Mouse (Mus musculus): ENCODE measurements around the gene Triap1.
"Not testable (repeated sequence)": the region's sequence is repeated elsewhere in the genome, so short reads cannot be mapped to it uniquely, and the experiment has no call there.

Gene Triap1

DNA sequence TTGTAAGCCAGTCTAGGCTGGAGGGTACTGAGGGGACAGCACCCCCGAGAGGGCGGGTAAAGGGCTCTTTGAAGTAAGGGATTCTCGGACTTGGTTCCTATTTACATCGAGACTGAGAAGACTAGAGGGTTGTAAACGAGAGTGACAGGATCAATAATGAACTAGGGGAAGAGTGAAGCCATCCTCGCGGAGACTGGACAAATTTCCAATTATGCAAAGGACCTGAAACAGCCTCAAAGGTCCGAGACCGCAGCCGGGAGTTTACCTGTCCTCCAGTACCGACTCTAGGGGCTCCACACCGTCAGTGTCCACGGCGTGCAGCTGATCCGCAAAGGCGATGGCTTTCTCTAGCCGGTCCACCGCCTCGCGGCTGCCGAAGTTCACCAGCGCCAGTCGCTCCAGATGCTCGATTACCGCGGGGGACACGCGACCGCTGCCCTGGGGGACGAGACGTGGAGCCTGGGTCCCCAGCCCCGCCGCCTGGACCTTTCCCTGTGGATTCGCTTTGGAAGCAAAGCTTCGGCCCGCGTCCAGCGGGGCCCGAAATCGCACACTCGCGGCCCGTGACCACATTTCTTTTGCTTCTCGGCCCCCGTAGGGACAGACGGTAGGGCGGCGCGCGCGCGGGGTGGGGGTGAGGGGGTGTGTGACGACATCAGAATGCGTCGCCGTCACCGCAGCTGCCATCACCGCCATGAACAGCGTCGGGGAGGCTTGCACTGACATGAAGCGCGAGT is at the start of gene Triap1, which contains the start of gene Gatc:
Triap1 (plus strand) TSS at position 649 of the 737 bp plus-strand sequence.
Gatc (minus strand) TSS at position 602 of the 737 bp plus-strand sequence.
- peak; percentile 87 to 88 for DNase-seq

DNA sequence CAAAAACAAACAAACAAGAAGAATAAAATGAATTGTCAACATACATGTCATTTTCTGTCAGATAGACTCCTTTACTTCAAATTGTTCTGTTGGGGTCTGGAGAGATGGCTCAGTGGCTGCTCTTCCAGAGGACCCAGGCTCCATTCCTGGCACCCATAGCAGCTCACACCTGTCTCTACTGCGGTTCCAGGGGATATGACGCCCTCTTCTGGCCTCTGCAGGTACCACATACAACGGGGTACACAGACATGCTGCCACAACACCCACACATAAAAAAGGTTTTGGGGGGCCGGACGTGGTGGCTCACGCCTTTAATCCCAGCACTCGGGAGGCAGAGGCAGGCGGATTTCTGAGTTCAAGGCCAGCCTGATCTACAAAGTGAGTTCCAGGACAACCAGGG is 46.9 kb upstream of the Triap1 start:
- DNase-seq: no peak

DNA sequence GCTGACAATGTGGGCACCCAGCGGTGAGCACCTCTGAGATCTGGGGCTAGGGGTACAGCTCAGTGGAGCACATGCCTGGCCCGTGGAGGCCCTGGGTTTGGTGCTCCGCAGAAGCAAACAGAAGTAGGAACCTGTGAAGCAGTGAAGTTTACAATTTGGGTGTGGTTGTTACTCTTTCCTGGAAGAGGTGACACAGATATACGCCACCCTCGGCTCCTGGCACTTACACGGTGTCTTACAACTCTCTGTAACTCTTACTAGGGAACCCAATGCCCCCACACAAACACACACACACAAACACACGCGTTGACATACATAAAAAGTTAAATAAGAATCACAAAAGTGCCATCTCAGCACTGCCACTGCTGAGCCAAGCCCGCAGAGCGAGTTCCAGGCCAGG is 44.7 kb upstream of the Triap1 start:
- no peak for DNase-seq

DNA sequence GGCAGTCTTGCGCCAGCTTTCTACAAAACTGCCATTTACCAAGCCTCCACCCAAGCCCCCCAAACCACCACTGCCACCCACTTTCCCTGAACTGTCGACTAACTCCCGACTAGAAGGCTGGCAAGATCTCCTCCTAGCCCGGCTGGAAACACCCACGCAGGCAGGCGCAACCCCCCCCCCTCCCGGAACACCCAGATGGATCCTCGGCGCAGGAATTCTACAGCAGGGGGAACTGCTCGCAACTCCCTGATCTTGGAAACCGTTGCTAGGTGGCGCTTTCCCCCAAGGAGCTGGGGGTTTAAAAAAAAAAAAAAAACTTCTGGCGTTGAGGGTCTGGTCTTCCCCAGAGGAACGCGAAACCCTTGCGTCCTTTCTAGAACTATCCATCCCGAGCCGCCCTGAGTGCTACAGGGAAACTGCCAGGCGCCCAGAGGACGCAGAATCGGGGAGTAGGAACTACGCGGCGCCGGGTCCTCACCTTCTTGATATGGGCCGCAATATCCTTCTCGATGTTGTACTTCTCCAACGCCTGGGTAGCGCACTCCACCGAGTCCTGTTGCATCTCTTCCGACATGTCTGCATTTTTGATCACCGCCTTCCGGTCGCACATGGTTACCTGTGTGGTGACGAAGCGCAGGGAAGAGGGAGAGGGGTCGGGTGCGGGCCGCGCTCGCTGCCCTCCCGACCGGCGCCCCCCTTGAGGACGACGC is 40.8 kb upstream of the Triap1 start:
- peak; percentile 62 to 75 for DNase-seq

DNA sequence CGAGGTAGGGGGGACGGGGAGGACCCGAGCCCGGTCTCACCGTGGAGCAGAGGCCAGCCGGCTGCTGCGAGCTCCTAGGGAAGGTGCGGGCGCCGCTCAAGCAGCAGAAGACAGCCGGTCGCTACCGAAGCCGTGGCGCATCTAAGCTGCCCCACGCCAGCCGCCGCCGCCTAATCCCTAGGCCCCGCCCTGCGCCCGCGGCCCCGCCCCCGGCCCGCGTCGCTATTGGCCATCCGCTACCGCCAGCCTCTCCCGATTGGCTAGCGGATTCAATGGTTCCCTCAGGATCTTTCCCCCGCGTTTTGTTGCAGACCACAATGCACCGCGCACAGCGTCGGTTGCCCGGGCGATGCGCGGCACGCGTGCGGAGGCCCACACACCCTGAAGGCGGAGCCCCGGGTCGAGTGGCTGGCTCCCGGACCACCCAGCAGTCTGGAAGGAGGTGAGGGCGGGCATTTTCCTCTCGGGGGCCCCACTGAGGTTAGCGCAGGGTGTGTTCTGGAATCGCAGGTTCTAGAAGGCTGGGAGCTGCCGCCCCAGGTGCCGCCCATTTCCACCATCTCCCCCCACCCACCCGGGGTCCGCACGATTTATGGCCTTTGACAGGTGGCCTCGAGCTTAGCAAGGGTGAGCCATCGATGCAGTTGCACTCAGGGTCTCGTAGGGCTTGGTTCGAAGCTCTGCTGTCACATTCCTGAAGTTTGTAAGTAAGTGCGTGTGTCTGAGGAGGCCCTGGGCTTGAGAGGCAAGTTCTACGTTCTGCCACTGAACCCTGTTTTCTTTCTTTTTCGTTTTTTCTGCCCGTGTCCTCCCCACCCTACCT is 40.0 kb upstream of the Triap1 start, which contains the start of gene Dynll1:
Dynll1 (minus strand) TSS at position 208 of the 823 bp plus-strand sequence.
- DNase-seq: peak; percentile 99

DNA sequence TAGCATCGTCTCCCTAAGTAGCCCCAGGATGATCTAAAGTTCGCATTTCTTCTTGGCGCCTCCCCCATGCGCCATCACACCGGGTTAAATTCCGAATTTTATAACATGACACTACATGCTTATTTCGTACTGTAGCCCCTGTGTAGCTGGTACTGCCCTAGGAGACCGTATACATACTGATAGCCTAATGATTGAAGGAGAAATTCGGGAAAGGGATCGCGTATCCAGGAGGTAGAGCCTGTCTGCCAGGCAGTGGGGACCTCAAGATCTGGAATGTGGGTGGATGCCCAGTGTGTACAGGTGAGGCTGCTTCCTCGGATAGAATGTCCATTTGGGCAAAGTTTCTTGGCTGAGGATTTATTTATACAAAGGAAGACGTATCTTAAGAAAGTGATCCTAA is 39.4 kb upstream of the Triap1 start:
- no peak for DNase-seq

DNA sequence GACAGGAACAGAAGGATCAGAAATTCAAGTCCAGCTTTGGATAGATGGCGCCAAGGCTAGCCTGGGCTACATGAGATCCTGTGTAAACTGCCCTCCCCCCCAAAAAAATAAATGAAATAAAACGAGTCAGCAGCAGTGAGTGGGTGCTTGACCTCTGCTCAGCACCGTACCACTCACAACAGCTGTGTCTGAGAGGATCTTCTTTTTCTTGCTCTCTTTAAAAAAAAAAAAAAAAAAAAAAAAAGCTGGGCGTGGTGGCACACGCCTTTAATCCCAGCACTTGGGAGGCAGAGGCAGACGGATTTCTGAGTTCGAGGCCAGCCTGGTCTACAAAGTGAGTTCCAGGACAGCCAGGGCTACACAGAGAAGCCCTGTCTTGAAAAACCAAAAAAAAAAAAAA is 38.8 kb upstream of the Triap1 start:
- DNase-seq: not testable (repeated sequence)

DNA sequence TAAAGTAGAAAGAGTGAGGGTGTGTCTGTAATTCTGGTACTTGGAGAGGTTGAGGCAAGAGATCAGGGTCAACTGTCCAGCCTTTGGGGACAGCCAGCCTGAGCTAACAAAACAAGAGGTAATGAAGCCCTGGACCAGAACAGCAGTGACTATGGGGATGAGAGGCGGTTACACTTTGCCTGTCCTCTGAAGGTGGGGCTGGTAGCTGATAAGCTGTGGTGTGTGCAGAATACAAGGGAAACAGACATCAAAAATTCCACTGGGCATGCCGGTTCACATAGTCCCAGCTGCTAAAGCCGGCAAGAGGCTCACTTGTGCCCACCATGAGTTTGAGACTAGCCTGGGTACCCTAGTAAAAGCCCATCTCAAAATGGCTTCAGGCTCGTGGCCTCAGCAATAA is 28.7 kb upstream of the Triap1 start:
- DNase-seq: no peak

DNA sequence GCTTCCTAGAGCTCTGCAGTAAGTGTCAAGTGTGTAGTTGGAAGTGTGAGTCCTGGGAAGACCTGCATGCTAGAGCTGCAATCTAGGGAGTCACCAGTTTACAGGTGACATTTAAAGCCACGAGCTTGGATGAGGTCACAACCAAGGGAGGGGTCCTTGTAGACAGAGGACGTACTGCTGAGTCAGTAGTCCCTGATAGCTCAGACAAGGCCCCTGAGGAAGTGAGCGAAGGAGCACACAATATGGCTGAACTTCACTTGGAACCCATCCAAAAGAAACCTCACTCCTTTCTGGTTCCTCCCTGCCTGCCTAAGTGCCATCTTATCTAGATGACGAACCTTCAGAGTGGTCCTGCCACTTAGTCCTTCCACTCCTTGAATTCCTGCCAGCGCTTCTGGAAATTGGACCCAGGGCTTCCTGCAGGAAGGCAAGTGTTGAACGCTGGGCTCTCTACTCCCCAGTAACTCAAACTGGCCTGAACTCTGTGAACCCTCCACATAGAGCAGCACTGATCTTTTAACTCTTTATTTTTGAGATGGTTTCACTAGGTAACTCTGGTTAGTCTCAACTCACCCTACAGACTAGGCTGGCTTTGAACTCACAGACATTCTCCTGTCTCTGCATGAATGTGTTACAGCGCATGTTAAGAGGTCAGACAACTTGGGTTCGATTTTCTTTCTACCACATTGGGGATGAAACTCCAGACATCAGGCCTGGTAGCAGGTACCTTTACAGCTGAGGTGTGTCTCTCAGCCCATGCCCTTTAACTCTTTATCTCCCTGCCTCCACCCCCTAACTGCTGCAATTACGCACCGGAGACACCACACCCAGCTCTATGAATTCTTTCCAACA is 28.0 kb upstream of the Triap1 start:
- DNase-seq: no peak

DNA sequence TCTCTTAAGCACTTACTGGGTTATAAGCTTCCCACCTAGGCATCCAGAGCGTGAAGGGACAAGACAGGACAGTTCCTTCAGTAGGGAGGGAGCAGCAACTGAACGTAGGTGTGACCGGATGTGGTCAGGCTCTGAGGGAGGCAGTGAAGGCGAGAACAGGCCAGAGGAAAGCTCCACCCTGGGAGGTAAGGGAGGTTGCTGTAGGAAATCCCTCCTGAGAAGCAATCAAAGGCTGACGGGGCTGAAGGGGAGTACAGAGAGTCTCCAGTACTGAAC is 27.4 kb upstream of the Triap1 start:
- DNase-seq: no peak

DNA sequence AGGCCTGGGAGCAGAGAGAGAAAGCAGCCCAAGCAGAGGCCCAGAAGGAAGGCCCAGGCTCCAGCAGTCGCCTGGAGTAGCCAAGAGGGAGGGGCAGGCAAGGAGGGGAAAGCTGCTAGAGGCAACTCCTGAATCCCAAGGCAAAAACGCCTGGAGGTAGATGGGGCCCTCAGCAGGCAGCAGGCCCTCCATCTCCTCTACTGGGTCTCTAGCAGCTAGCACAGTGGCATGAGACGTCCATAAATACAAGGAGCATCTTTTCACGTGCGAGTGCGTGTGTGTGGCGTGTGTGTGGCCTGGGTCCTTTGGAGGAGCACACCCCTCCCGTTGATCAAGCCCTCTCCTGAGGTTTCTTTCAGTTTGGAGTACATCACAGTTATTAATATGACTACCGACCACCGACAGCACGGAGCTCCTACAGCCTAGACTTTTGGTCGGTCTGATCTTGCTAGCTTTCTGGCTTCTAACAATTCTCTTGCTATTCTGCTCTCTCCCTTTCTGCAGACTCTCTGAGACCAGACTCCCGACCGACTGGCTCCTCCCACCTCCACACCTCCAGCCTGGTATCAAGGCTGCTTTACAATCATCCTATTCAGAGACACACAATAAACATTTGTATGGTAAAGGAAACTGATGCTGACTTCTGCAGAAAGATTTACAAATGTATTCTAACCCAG is 23.9 kb upstream of the Triap1 start:
- no peak for DNase-seq

DNA sequence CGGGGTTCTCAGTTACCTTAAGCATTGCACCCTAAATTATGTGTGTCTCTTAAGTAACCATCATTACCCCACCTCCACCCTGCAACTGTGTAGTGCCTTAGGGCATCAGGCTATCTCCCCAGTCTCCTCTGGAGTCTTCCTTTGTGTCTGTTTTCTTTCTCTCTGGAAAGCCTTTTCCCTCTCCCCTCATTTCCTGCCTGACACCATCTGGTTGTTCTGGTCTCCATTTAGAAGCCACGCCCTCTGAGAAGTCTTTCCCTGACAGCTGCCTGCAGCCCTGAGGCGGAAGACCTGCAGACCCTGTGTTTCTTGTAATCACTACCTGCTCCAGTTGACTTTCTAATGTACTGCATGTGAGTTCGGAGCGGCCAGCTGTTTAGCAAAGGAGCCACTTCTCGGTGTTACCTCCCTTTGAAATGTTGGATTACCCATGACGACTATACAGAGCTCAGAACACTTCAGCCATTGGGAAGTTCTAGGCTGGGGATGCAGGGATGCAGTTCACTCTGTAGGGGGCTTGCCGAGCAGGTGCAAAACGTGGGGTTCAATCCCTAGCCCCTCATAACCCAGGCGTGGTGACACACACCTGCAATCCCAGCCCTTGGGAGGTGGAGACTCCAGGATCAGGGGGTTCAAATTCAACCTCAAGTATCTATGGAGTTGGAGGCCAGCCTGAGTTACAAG is 23.2 kb upstream of the Triap1 start:
- no peak for DNase-seq

DNA sequence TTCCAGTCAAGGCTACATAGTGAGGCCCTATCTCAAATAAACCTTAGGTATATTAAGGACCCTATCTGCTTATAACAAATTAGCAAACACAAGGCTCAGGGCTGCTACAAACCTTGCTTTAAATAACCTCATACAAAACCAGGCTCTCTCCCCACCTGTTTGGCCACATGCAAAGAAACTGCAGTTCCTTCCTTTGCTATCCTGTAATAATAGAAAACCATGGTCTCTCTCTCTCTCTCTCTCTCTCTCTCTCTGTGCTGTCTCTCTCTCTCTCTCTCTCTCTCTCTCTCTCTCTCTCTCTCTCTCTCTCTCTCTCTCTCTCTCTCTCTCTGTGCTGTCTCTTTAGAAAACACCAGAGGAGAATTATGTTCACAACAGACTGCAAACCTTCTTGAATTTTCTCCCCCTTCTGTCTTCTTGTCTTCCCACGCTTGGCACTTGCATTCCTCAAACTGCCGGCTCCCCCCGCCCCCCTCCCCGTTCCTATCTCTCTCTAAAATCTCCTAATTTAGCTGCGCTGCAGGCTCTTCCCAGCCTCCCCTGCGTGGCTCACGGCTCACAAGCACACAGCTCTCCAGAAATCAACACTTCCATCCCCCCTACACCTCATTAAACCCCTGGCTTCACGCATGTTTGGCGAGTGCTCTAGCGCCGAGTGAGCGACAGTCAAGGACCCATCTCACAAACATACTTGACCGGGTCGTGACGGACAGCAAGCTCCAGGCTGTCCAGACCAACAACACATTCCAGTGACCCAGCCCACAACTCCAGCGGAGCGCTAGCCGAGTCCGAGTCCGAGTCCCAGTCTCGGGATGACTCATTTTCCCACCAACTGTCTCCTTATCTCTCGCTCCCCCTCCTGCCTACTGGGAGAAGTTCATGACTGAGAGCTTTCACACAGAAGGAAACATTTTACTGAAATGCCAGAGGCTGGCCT is 21.8 kb upstream of the Triap1 start:
- DNase-seq: peak; percentile 79 to 87

DNA sequence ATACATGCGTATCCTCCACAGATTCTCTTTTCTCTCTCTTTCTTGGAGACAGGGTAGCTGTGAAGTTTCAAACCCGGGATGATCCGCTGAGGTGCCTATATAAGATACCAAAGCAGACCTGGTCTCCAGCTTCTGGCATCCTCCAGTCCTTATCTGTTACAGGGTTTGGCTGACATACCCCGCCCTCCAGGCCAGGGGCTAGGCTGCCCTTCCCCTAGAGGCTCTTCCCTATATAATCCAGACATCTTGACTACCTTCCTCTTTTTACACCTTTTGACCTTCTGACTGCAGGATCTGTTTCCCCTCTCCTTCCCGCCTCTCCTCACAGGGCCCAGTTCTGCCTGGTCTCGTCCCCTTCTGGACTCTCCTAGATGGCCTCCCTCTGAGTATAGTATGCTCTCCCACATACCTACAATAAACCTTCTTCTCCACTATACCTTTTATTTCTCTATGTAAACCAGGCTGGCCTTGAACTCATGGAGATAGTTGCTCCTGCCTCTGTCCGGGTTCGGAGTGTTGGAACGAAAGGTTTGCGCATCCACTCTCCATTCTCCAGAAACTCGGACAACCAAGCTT is 14.7 kb upstream of the Triap1 start:
- DNase-seq: peak in 1 of 2 experiments; percentile 12

DNA sequence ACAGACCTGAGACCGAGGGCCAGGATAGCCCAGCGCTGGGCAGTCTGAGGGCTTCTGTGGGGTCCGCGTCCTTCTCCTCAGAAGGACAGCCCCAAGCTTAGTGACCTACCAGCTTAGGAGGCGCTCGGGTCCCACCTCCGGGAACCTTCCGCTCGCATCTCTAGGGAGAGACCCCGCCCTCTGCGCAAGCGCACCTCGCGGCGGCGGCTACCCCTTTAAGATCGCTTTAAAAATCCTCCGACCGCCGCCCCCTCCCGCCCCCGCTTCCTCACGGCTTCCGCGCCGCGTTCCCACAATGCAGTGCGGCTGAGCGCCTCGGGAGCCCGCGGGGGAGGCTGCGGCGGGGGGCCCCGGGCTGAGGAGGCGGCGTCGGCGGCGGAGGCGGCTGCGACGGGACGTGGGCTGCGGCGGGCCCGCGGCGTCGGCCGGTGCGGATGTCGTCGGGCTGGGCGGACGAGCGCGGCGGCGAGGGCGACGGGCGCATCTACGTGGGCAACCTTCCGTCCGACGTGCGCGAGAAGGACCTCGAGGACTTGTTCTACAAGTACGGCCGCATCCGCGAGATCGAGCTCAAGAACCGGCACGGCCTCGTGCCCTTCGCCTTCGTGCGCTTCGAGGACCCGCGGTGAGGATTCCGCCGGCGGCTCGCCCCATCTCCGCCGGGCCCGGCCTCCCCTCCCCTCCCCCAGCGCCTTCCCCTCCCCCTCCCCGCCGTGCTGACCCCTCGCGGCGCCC is 14.0 kb upstream of the Triap1 start, which contains the start of gene Srsf9:
Srsf9 (plus strand) TSS at position 303 of the 735 bp plus-strand sequence.
- DNase-seq: peak; percentile 95 to 96

DNA sequence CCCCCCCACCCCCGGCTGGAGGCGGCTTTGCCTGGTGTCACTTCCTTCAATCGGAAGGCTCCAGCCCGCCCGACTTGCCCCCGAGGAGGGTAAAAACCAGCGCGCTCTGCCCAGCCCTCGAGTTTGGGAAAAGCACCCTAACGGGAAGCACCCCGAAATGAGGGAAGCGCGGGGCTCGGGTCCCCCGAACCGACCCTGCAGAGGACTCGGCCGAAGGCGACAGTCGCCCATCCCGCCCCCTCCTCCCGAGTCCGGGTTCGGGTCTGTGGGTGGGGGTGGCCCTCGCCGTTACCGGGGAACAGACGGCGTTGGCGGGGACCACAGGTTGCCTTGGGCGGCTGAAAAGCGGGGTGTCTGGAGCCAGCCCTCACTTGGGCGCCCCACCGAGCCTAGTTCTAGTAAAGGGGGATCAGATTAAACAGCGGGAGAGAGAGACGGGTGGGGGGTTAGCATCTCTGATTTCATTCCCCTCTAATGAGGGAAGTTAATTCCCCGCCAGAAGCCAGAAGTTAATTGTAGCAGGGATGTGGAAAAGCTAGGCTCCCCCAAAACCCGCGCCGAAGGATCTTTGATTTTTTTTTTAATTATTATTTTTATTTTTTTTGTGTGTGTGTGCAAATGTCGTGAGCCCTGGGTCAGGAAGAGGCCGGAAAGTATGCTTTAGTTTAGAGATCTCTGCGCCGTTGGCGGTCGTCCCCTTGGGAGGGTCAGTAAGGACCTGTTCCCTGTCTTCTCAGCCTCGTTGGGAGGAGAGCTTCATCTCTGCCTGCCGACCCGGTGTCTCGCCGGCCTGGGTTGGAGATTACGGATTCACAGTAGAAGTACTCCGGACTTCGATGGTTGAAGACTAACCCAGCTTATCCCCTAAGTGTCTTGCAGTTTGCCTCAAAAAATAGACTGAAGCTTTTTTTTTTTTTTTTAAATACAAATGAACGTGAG is 13.1 kb upstream of the Triap1 start:
- peak; percentile 26 to 28 for DNase-seq

DNA sequence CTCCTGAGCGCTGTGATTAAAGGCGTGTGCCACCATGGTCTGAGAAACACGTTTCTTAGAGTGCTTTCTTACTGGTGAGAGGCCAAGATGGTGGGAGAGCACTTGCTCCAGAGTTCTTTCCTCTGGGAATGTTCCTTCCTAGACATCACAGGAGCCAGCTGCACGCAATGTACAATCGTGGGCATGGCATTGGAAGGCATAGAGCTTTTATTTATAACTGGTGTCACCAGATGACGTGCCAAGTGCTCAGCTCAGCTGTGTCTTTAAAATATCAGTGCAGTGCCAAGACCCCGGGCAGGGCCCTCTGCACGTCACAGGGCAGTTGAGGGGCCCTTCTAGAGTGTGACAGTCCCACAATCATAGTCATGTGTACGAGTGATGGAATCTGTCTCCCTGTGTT is 10.1 kb upstream of the Triap1 start:
- DNase-seq: no peak

DNA sequence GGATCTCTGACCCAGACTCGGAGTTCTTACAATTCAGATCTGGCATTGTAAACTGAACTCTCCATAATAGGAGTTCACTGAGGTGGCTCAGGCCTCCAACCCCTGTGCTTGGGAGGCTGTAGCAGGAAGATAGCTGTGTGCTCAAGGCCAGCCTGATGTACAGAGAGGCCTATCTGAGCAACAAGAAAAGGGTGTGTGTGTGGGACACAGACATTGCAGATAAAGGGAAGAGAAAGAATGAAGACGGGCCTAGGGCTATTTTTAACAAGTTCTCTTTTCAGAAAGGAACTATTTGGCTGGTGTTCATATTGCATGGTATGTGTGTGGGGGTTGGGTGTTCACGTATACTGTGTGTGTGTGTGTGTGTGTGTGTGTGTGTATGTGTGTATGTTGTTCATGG is 7.4 kb upstream of the Triap1 start:
- DNase-seq: no peak
